Mouse (Mus musculus): ENCODE results near the gene H13. TPM values are rescaled to one million over a fixed set of nuclear protein-coding genes. Genes with fewer than 3 reads are reported as not detected.
"Not testable (repeated sequence)": the region's sequence is repeated elsewhere in the genome, so short reads cannot be mapped to it uniquely, and the experiment has no call there.

Gene H13
- total and polyA plus RNA-seq, 2 experiments from 2014 or later = 162 to 196 TPM

- Histone ChIP-seq H3K27me3 (ENCODE audit: insufficient read depth, low read length) (no peaks in the 10 kb centered on the region), H3K9ac (replicated peaks; ENCODE audit: low read length) (no peak overlapping the region), H3K4me1 (ENCODE audit: insufficient read depth, low read length) (peaks cover 4% of the 10 kb centered on the region; the same call in 1 of the 2 replicates), H3K4me3 (ENCODE audit: low read length) (no peak overlapping the region), H3K4me2 (ENCODE audit: low read depth, low read length) (peak overlapping the region; percentile 31; the same call in 1 of the 2 replicates), H3K9me3 (ENCODE audit: low read length) (no peaks in the 10 kb centered on the region), H3K27ac (peak overlapping the region; percentile 77), H3K36me3 (ENCODE audit: insufficient read depth, low read length) (no peaks in the 10 kb centered on the region)
- no peak for TF ChIP-seq CTCF (IDR thresholded peaks at IDR 0.05; ENCODE audit: low read depth)
- DNase-seq (ENCODE audit: low spot score) (peak; percentile 91), ATAC-seq (peak; percentile 92)
- 28% methylated on average over 14 of the region's 14 CpGs for WGBS
These were observed 15.2 kb upstream of the H13 start for GRCm38 (mm10) chr2:152653874-152654715.

- H3K4me3 ChIP-seq (ENCODE audit: low read length) = no peak overlapping the region
- no peak overlapping the region for H3K27ac ChIP-seq
- DNase-seq (ENCODE audit: low spot score) (peak; percentile 35), ATAC-seq (no peak)
- H3K4me1 ChIP-seq (ENCODE audit: insufficient read depth, low read length) = peaks cover 4% of the 10 kb centered on the region; the same call in 1 of the 2 replicates
- 60% methylated on average over 10 of the region's 10 CpGs for WGBS
- peak; percentile 57 for TF ChIP-seq CTCF (IDR thresholded peaks at IDR 0.05; ENCODE audit: low read depth)
- H3K27me3 ChIP-seq (ENCODE audit: insufficient read depth, low read length) = no peaks in the 10 kb centered on the region
- no peaks in the 10 kb centered on the region for H3K9me3 ChIP-seq (ENCODE audit: low read length)
- no peak overlapping the region for H3K4me2 ChIP-seq (ENCODE audit: low read depth, low read length)
- H3K9ac ChIP-seq (replicated peaks; ENCODE audit: low read length) = no peak overlapping the region
- no peaks in the 10 kb centered on the region for H3K36me3 ChIP-seq (ENCODE audit: insufficient read depth, low read length)
These were observed 11.9 kb upstream of the H13 start for GRCm38 (mm10) chr2:152657398-152657797.

- Histone ChIP-seq H3K27ac (no peak overlapping the region), H3K27me3 (ENCODE audit: insufficient read depth, low read length) (no peaks in the 10 kb centered on the region), H3K4me2 (ENCODE audit: low read depth, low read length) (no peak overlapping the region), H3K9me3 (ENCODE audit: low read length) (no peaks in the 10 kb centered on the region), H3K36me3 (ENCODE audit: insufficient read depth, low read length) (no peaks in the 10 kb centered on the region), H3K4me3 (ENCODE audit: low read length) (no peak overlapping the region), H3K4me1 (ENCODE audit: insufficient read depth, low read length) (no peaks in the 10 kb centered on the region), H3K9ac (replicated peaks; ENCODE audit: low read length) (no peak overlapping the region)
- no peak for TF ChIP-seq CTCF (IDR thresholded peaks at IDR 0.05; ENCODE audit: low read depth)
- no peak for DNase-seq (ENCODE audit: low spot score)
- ATAC-seq = no peak
- WGBS = 83% methylated on average over 6 of the region's 6 CpGs
These were observed 8.1 kb upstream of the H13 start for GRCm38 (mm10) chr2:152661163-152661562.

- 82% methylated on average over 3 of the region's 3 CpGs for WGBS
- not testable (repeated sequence) for H3K9ac ChIP-seq (replicated peaks; ENCODE audit: low read length); DNase-seq (ENCODE audit: low spot score); H3K9me3 ChIP-seq (ENCODE audit: low read length); ATAC-seq; H3K4me2 ChIP-seq (ENCODE audit: low read depth, low read length); H3K4me1 ChIP-seq (ENCODE audit: insufficient read depth, low read length); H3K36me3 ChIP-seq (ENCODE audit: insufficient read depth, low read length); H3K4me3 ChIP-seq (ENCODE audit: low read length); H3K27ac ChIP-seq; H3K27me3 ChIP-seq (ENCODE audit: insufficient read depth, low read length)
These were observed 3.1 kb upstream of the H13 start for GRCm38 (mm10) chr2:152666191-152666590.

DNA sequence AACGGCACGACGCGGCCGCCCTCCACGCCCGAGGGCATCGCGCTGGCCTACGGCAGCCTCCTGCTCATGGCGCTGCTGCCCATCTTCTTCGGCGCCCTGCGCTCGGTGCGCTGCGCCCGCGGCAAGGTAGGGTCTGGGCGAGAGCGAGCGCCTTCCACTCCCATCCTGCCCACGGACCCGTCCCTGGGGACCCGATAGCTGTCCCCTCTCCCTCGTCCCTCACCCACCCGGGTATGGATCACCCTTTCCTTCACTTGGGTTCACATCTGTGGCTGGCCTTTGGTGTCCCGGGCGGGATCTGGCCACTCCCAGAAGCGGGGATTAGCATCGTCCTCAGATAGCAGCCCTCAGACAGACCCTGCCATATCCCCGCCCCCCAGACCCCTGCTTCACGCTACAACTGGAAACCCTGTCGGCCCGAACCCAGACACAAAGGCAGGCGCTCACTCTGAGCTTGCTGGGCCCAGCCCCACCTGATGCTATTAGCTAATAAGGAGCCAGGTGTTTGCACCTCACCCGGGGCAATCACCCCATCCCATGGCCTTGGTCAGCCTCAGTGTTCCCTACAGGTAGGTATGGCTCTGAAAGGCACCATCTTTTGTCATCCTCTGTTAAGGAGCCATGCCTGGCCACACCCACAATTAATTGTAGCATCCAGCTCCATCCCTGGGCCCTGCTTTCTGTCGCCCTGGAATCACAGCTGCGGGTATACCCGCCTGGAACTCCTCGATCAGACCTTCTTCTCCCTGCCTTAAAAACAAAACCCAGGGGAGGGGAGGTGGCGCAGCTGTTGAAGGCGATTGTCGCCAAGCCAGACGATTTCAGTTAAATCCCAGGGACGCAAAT is 601 bp downstream of the H13 start:
- H3K27ac ChIP-seq = peak overlapping the region; percentile 97
- 1% methylated on average over 46 of the region's 46 CpGs for WGBS
- DNase-seq (ENCODE audit: low spot score) (peak; percentile 72), ATAC-seq (peak; percentile 81)
- no peaks in the 10 kb centered on the region for H3K36me3 ChIP-seq (ENCODE audit: insufficient read depth, low read length)
- peaks cover 14% of the 10 kb centered on the region; the same call in 1 of the 2 replicates for H3K4me1 ChIP-seq (ENCODE audit: insufficient read depth, low read length)
- no peaks in the 10 kb centered on the region for H3K27me3 ChIP-seq (ENCODE audit: insufficient read depth, low read length)
- no peak for TF ChIP-seq CTCF (IDR thresholded peaks at IDR 0.05; ENCODE audit: low read depth)
- H3K4me3 ChIP-seq (ENCODE audit: low read length) = peak overlapping the region; percentile 87
- no peaks in the 10 kb centered on the region for H3K9me3 ChIP-seq (ENCODE audit: low read length)
- H3K4me2 ChIP-seq (ENCODE audit: low read depth, low read length) = peak overlapping the region; percentile 74
- peak overlapping the region; percentile 91 for H3K9ac ChIP-seq (replicated peaks; ENCODE audit: low read length)

GRCm38 (mm10) chr2:152670983-152671641 is 1.9 kb downstream of the H13 start:
- DNase-seq (ENCODE audit: low spot score) = peak; percentile 39
- peaks cover 14% of the 10 kb centered on the region; the same call in 1 of the 2 replicates for H3K4me1 ChIP-seq (ENCODE audit: insufficient read depth, low read length)

More at GRCm38 (mm10) chr2:152670983-152671641, 1.9 kb downstream of the H13 start:
- peak overlapping the region; percentile 74 for H3K4me2 ChIP-seq (ENCODE audit: low read depth, low read length)
- H3K27ac ChIP-seq = peak overlapping the region; percentile 97; the same call in 1 of the 2 replicates
- H3K36me3 ChIP-seq (ENCODE audit: insufficient read depth, low read length) = no peaks in the 10 kb centered on the region
- TF ChIP-seq CTCF (IDR thresholded peaks at IDR 0.05; ENCODE audit: low read depth) = no peak
- 48% methylated on average over 9 of the region's 9 CpGs for WGBS
- H3K9me3 ChIP-seq (ENCODE audit: low read length) = no peaks in the 10 kb centered on the region
- ATAC-seq = 0 out of 2 replicates have a peak, but pooled peaks have one; percentile 0
- peak overlapping the region; percentile 91 for H3K9ac ChIP-seq (replicated peaks; ENCODE audit: low read length)
- peak overlapping the region; percentile 87 for H3K4me3 ChIP-seq (ENCODE audit: low read length)
- H3K27me3 ChIP-seq (ENCODE audit: insufficient read depth, low read length) = no peaks in the 10 kb centered on the region
